Mouse (Mus musculus) granulocyte monocyte progenitor cell, adult 5-6 weeks (primary cell): ENCODE data around the gene Cggbp1. TPM values are rescaled to one million over a fixed set of nuclear protein-coding genes. Genes with fewer than 3 reads are reported as not detected.
A peak's percentile ranks its signal among the peaks of the same experiment; 100 is the strongest.

Source experiments
- ATAC-seq: replicated peaks from 2 replicates; pipeline ENCODE4 v1.8.0; 2016; ENCODE audit warnings: mild to moderate bottlenecking, moderate TSS enrichment, inconsistent platforms; ENCODE audit not compliant: poor library complexity, severe bottlenecking
- total RNA-seq, 2 experiments: library from RNA; stranded (forward) in 1 of 2; stranded (reverse) in 1 of 2; fragments of 200-712, 200-1000 nt in 1 of 2; fragments of >200 nt in 1 of 2; fragmentation: Nextera tagmentation in 1 of 2; gene quantifications; 2 replicates each; pipeline ENCODE4 v1.2.3; 2014 to 2017

The Cggbp1 gene
- total RNA-seq, 2 experiments from 2014 or later: 80.2 to 92.2 TPM

DNA sequence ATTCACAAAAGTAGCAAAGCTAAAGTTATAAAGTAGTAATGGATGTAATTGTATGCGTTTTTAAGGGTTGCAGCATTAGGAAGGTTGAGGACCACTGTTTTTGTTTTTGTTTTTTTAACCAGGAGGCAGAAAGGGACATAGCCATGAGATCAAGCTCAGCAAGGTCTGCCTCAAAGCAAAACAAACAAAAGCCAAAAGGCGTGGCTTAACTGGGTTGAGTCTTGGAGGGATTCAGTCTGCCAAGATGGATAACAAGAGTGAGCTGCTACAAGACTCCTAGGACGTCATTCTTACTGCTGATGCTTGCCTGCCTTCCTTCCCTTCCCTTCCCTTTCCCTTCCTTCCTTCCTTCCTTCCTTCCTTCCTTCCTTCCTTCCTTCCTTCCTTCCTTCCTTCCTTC is 20.5 kb downstream of the Cggbp1 start:
- ATAC-seq: no peak

DNA sequence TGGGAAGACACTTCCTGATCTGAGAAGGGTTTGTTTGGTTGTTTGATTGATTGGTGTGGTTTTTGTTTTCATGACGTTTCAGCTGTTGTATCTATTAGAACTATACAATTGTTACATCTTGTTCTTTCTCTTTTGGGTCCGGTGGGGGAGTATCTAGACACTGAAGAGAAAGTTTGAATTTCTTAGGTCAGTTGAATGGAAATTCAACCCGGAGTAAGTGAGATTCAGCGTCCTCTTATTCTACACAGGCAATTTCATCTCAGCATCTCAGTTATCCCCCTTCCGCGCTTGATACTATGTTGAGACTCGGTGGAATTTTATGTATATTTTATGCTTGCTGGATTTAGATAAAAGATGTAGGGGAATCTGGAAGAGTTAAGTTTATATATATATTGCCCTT is 21.0 kb downstream of the Cggbp1 start:
- ATAC-seq: no peak

DNA sequence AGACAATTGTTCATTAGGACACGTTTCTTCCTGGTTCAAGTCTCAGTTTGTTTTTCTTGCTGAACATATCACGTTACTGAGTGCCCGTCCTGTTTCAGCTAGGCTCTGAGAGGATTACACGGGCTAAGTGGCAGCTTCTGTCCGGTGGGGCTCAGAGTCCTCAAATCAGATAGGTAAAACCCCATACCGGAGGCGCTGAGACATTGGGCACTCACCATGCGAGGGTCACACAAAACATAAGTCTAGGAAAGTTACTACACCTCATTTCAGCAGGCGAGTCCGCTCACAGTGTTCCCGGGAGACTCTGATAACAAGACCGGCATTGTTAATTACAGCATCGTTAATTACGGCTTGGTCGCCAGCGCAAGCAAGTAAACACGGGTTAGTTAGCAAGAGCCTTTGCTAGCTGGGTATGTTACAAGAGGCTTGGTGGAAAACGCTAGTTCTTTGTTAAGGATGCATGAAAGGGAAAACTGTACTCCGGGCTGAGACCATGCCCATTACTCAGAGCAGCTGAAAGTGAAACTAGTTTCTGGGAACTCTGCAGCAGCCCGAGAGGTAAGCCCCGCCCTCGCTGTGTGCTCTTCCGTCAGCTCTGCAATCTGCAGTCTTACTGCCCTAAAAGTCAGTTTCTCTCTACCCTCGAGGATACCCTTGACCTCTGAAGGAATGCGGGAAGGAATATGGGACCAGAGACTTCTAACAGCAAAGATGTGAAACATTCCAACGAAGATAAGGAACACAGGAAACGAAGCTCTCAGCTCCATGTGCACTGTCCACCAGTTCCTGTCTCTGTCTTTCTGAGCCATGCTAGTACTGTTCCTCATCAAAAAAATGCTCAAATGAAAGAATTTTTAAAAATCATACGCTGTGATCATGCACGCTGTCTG is 21.9 kb downstream of the Cggbp1 start:
- ATAC-seq: peak; percentile 92

DNA sequence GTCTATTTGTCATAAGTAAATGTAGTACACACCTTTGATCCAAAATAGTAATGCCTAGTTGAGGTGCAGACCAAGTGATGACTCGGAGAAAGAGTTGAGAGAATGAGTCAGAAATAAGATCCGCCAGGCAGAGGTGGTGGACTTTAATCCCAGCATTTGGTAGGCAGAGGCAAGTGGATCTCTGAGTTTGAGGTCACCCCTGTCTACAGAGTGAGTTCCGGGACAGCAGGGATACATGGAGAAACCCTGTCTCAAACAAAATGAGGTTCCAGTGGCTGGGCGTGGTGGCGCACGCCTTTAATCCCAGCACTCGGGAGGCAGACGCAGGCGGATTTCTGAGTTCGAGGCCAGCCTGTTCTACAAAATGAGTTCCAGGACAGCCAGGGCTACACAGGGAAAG is 23.6 kb downstream of the Cggbp1 start:
- no peak for ATAC-seq

- ATAC-seq: no peak
Observed at GRCm38 (mm10) chr16:64875822-64876221, 24.0 kb downstream of the Cggbp1 start.

DNA sequence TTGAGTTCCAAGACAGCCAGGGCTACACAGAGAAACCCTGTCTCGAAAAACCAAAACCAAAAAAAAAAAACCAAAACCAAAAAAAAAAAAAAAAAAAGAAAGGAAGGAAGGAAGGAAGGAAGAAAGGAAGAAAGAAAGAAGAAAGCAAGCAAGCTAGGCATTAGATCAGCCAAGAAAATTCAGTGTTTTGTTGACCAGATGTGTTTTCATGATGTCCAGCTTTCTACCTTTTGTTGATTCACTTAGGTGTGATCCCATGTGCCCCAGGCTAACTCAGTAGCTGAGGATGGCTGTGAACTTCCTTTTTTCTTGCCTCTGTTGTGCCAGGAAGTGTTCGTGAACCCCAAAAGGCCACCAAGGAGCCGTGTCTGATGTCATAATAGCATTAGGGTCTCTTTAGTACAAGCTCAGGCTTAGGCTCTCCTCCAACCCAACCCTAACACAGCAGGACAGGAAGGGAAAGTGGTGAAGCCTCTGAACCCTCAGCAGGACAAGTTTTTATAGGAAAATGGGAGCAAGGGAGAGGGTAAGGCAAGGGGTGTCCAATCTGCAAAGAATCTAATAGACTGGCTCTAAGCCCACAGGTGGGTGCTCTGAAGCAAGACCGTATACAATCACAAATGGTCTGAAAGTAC is 25.0 kb downstream of the Cggbp1 start:
- peak; percentile 50 for ATAC-seq

DNA sequence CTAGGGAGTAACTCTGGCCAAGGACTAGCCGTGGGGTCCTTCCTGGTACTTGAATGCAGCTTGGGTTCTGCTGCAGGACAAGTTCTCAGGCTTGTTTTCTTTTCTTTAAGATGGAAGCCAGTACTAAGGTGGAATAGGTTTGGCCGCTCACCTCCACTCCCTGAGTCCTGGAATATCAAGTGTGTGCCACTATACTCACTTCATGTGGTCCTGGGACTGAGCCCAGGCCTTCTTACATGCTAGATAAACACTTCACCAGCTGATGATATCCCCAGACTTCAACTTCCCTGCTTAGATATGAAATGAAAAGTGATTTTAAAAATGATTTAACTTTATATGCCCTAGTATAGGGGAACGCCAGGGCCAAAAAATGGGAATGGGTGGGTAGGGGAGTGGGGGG is 25.5 kb downstream of the Cggbp1 start:
- no peak for ATAC-seq

- no peak for ATAC-seq
Observed at GRCm38 (mm10) chr16:64878611-64879132, 26.9 kb downstream of the Cggbp1 start.

GRCm38 (mm10) chr16:64879735-64880134 is 27.9 kb downstream of the Cggbp1 start:
- ATAC-seq: no peak

- ATAC-seq: no peak
Observed at GRCm38 (mm10) chr16:64880986-64881385, 29.2 kb downstream of the Cggbp1 start.

GRCm38 (mm10) chr16:64881442-64881841 is 29.6 kb downstream of the Cggbp1 start:
- no peak for ATAC-seq

DNA sequence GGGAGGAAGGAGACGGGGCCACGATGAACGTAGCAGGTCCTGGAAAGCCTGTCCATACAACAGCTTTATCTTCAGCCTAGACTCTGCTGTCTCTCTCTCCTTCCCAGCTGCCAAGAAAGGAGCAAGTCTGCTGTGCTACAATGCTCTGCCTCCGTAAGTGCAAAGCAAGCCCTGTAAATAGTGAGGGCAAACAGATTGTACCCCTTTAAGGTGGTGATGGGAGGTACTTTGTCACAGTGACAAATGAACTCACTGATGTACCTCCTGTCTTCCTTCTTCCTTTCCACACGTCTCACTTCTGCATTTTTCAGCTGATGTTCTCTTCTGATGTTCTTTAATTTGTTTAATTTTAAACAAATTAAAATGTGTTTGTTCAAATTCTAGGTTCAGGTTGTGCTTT is 32.1 kb downstream of the Cggbp1 start:
- peak; percentile 87 for ATAC-seq

GRCm38 (mm10) chr16:64884420-64884838 is 32.6 kb downstream of the Cggbp1 start:
- ATAC-seq: peak; percentile 81

DNA sequence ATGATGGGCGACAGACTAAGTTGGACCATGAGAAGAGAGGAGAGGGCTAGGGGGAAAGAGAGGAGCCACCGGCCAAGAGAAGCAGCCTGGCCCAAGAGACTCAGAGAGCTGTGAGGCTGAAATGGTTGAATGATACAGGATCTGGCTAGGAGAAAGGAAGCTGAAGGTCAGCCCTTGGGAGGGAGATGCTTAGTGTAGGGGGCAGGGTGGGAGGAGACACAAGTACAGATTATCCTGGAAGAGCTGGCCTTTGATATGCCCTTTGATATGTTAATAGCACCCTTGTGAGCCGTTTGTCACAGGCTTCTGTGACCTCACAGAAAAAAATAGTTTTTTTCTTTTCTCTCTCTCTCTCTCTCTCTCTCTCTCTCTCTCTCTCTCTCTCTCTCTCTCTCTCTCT is 33.3 kb downstream of the Cggbp1 start:
- ATAC-seq: no peak

DNA sequence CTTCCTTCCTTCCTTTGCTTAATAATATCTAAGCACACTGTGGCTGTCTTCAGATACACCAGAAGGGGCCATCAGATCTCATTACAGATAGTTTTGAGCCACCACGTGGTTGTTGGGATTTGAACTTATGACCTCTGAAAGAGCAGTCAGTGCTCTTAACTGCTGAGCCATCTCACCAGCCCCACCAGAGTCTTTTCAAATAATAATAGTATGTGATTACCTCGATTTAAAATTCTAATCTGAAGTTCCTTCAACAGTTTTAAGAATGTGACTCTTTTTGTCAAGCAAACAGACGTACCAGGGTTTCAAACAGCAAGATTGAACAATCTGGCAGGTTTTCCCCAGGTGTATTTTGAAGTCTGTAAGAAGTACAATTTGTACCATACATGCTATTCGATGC is 33.8 kb downstream of the Cggbp1 start:
- no peak for ATAC-seq

DNA sequence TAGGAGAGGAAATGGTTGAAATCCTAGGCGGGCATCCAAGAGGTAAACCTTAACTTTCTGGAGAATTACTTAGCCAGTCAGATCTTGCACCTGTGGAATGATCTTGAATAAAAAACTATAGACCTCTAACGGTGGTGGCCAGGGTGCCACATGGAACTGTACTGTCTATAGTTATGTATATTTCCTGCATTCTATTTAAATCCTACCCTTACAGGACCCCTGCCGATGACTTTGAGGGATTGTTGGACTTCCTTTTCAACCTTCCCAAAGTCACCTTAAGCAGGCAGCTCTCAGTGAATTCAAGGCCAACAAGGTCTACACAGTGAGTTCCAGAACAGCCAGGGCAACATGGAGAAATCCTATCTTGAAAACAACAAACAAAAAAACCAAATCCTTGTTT is 37.7 kb downstream of the Cggbp1 start:
- ATAC-seq: no peak

DNA sequence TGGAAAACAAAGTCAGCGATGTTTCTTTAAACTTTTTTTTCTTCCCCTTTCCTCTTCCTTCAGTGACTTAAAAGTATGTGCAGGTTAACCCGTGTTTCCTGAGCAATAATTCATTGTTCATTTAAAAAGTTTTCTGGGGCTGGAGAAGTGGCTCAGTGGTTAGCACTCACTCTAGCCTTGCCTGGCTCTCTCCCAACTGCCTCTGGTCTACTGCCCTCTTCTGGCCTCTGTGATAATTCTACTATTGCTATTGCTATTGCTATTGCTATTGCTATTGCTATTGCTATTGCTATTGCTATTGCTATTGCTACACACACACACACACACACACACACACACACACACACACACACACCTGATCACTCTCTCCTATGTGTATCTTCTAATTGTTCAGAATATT is 47.3 kb downstream of the Cggbp1 start:
- ATAC-seq: peak; percentile 97

DNA sequence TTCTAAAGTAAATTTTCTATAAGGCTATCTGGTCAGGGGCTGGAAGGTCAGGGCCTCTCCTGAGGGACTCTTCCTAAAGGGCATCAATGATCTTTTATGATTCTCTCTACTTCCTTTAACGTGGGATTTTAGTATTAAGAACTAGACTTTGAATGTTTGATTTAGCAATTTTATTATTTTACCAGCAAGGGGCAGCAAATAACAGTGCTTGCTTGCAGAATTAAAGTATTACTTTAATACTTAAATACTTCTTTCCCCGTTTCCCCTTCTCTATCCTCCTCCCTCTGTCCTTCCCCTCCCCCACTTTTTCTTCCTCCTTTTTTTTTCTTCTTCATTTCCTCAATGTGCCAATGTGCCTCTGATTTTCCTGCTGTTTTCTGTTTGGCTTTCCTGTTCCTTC is 51.5 kb downstream of the Cggbp1 start:
- ATAC-seq: no peak

DNA sequence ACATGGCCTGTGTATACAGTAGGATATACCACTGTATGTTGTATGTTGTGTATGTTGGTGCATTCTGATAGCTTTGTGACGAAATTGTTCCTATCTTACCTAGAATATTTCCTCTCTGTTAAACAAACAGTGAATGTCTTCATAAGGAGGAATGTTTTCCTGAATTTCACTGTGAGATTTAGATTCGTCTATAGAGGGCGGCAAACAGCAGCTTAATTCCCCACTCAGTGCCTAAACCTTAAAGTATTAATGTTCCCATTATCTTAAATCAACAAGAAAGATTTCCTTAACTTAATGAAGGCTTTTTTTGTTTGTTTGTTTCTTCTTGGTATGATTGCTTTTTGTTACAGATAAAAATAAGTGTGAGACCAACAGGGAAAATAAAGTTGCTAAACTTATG is 55.3 kb downstream of the Cggbp1 start:
- ATAC-seq: no peak

GRCm38 (mm10) chr16:64908747-64909146 is 57.0 kb downstream of the Cggbp1 start:
- ATAC-seq: no peak
